Mouse (Mus musculus) layer of hippocampus, postnatal 10 days (tissue): ENCODE measurements at regions not wholly inside any gene's neighbourhood (a gene's known extent, or its start where the extent isn't known, plus 50 kb on each side); places are given as distances from the start of the nearest gene placed in this dataset.
A peak's percentile ranks its signal among the peaks of the same experiment; 100 is the strongest.

ENCODE experiments used
- DNase-seq, 2 experiments: peaks; one replicate each; pipeline ENCODE4 v3.0.0; 2021; ENCODE audit warnings: low spot score in 2 of 2

DNA sequence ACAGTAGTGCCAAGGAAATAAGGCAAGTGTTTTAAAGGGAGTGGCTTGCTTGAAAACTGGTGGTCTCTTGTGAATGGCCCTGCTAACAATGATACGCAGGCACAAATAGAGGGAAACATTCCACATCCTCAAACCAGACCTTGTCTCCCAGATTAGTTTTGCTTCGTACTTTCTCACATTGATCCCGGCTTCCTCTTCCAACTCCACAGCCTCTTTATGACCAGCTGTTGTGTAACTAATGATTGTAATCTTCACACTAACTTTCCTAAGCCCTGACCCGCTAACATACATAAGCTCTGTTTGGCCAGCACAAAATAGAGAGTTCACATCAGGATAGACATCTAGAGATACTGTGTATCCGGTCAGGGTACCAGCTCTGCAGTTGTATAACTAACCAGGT lies 116.3 kb upstream of the Arhgap28 start:
- no peak for DNase-seq

GRCm38 (mm10) chr17:68120744-68121143 lies 116.8 kb upstream of the Arhgap28 start:
- DNase-seq = no peak

DNA sequence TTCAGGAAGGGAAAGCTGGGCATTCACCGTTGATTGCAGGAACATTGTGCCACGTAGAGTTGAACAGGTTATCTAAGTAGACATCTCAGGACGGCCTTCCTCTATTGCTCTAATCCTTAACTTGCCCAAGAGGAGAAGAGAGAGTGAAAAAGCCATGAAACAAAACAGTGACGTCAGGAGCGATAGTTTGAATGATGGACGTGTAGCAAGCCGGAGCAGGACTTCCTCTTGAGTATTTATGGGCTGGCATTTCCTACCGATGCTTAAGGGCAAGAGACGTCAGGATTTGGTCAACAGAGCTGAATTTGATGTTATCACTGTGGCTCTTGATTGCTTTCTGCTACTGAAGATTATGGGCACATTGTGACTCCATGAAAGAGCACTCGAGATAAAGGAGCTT lies 130.5 kb upstream of the Arhgap28 start:
- DNase-seq = no peak

DNA sequence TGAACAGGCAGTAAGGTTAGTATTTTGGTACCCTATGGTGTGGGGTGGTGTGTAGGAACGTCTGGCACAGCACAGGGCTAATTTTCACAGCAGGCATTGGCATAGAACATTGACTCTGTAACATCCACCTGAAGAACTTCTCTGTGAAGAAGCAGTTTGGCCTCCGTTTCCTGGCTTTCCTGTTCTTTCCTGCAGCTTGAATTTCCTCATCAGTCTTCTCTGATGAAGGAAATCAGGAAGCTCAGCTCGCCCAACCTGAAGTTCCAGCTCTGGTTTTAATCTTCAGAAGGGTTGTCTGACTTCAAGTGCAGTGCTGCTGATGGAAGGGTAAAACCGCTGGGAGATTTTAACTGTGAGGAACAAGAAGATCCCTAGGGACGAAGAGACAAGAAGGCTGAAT lies 131.5 kb upstream of the Arhgap28 start:
- no peak for DNase-seq

GRCm38 (mm10) chr17:68143307-68143706 lies 130.3 kb upstream of the L3mbtl4 start:
- no peak for DNase-seq

DNA sequence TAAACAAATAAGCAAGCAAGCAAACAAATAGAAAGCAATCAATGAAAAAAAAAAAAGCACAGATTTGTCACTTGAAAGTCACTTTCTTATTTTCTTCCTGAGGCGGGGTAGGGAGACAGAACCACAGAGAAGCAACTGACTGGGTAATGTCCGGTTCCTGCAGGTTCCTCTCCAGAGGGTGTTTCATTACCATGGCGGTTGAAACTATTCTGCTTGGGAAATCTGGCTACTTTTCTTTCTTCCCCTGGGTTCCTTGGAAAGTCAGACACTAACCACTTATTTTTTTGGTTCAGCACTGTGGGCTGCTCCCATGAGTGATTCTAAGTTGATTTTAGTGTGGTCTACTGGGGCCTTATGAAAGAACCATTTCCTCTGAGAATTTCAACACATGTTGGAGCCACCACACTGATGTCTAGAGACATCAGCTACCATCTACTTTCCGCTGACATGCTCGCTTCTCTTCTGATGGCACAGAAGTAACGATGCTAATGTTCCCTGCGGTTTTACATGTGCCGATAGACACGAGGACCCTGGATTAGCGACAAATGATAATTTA lies 124.3 kb upstream of the L3mbtl4 start:
- DNase-seq = no peak

DNA sequence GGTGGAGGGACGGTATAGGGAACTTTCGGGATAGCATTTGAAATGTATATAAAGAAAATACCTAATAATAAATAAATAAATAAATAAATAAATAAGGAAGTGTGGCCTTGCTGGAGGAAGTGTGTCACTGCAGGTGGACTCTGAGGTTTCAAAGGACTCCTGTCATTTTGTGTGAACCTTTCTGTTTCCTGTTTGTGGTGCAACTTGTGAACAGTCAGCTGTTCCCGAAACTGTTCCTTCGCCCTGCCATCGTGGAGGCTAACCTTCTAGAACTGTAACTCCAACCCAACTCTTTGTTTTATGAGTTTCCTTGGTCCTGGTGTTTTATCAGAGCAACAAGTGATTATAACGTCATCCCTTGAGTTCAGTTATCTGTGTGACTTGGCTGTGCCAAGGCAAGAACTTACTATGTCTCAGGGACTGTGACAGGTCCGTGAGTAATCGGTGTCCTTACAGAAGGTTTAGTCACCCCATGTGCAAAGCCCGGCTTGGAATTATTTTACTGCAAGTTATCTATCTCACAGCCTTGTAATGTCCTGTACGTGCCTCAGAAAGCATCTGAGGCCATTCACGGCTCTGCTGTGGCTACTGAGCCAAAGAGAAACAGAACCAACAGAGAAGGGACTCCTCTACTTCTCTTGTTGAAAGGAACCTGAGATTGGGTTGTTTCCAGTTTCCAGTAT lies 121.0 kb upstream of the L3mbtl4 start:
- DNase-seq = no peak

DNA sequence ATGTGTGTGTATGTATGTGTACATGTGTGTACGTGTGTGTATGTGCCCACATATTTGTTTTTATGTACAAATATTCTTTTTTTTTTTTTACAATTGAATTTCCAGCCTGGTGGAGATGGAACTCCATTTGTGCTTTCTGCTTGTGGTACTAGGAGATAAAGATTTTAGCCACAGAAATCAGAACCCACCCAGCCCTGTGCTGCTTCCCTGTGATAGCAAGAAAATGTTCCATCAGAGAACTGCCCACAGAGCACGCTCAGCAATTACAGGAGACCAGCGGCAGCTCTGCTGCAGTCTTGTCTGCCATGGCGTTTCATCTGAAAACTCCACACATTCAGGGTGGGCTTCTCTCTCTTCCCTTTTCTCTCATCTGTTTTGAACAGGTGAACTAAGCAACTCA lies 118.7 kb upstream of the L3mbtl4 start:
- no peak for DNase-seq

DNA sequence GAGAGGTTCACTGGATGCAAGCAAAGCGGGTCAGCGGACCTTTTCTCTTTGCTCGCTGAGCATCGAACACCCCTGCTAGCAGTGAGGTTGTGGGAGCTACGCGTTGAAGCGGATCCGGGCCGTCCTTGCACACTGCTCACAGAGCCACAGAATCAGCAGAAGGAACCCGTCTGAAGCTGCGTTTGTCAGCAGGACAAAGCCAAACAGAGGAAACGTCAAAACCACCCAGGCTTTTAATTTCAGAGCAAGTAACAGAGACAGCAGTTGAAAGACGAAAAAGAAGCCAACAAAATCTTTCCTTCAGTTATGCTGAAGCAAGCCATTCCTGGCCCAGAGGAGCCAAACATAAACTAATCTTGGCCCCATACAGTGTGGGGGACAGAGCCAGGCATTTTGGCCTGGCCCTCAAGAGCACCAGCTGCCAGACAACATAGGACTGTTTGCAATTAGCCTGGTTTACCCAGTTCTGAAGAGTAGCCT lies 115.4 kb upstream of the L3mbtl4 start:
- DNase-seq = peak in 1 of 2 experiments; percentile 20

DNA sequence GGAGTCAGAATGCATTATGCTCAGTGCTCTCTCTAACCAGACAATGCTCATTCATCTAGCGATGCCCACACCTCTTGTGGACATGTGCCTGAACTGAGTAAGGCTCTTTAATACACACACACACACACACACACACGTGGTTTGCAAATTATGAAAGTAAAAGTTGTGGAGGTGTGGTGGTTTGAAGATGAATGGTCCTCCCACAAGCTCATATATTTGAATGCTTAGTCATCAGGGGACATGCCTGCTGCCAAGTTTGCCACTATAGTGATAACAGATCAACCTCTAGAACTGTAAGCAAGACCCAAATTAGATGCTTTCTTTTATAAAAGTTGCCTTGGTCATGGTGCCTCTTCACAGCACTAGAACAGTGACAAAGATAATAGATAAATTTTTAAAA lies 112.5 kb upstream of the L3mbtl4 start:
- no peak for DNase-seq

GRCm38 (mm10) chr17:68163545-68163944 lies 110.1 kb upstream of the L3mbtl4 start:
- DNase-seq = no peak

DNA sequence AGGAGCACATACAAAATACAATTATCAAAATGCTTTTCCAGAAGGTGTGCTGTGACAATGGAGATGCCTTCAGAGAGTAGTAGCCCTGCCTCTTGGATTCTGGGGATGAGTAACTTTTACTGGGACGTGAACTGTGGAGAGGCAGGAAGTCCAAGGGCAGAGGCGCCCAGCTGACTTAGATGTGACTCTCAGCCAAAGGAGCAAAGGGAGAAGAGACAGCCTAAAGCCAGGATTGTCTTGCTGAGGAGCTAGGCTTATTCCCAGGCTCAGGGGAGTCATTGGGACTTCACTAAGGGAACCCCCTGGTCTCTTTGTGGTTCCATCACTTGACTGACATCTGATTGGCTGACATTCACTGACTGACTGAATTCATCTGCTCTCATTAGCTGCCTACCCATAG lies 108.9 kb upstream of the L3mbtl4 start:
- DNase-seq = no peak

GRCm38 (mm10) chr17:68165171-68165825 lies 108.3 kb upstream of the L3mbtl4 start:
- DNase-seq = no peak

GRCm38 (mm10) chr17:68166397-68166796 lies 107.2 kb upstream of the L3mbtl4 start:
- DNase-seq = peak; percentile 12 to 21

- no peak for DNase-seq
Observed at GRCm38 (mm10) chr17:68172838-68173237, 100.8 kb upstream of the L3mbtl4 start.

DNA sequence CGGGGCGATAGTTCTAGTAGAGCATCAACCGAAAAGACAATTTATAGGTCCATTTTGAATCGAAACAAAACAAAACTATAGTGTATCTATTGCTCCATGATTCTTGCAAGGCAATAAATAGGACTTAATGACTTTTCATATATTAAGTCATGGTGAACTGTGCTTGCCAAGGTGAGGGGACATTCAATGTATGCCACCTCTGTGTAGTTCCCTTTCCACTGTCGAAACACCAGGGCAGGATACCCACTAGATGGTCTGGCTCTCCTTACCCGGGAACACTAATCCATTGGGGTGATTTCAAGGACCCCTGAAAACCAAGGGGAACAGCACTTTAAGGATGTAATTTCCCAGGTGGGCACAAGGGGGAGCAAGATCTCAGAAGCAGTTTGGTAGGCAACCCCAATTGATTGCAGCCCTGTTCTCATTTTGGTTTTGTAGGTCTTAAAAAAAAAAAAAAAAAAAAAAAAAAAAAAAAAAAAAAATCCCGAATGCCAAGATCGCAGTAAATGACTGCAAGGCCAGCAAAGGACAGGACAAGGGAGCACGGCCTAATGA lies 96.9 kb upstream of the L3mbtl4 start:
- peak; percentile 69 to 71 for DNase-seq

DNA sequence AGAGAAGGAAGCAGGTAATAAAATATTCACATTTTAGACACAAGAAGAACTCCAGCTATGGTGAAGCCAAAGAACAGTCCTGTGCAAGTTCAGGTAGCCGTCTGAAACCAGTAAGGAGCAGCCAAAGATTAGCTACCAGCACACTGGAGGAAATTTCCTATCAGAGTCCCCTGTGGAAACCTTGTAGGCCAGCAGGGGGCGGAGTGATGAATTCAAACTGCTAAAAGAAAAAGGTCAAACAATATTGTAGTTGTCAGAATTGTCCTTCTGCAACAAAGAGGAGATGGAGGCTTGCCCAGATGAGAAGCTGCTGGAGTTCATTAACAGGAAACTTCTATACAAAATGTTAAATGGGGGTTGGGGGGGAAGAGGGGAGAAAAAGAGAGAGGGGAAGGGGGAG lies 95.8 kb upstream of the L3mbtl4 start:
- peak; percentile 63 to 70 for DNase-seq

- DNase-seq = no peak
Observed at GRCm38 (mm10) chr17:68185385-68185784, 88.2 kb upstream of the L3mbtl4 start.

- DNase-seq = no peak
Observed at GRCm38 (mm10) chr17:68189888-68190287, 83.7 kb upstream of the L3mbtl4 start.

DNA sequence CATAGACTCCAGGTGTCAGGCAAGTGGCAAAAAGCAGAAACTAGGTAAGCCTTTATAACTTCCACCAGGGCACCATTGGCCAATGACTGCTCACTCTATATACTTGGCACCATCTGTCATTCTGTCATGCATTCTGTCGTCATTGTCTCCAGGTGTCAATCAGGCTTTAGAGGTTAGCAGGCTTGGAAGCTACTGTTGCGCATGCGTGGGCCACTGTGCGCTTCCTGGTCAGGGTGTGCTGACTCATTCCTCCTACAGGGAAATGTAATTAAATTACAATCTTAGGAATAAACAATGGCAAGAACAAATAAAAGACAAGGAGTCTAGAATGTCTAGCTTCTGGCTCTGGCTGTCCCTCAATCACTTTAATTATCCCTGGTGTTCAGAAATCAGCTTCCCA lies 68.1 kb upstream of the L3mbtl4 start:
- no peak for DNase-seq

DNA sequence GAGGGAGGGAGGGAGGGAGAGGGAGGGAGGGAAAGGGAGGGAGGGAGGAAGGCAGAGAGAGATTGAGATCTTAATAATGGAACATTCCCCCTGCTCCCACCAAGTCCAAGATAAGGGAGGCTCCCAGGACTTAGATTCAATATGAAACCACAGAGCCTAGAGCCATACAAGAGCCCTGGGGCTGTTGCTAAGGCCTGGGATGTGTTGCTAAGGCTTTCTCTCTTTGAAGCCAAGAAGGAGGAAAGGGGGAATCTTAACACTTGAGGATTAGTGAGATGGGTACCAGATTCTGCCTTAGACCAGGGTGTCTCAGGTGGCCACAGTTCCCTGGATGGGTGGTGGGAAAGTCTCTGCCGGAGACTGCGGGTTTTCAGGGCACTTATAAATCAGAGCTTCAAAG lies 64.8 kb upstream of the L3mbtl4 start:
- no peak for DNase-seq
